Comparison of ENCODE assay signal across 11 mouse cellular contexts in the genomic region with DNA sequence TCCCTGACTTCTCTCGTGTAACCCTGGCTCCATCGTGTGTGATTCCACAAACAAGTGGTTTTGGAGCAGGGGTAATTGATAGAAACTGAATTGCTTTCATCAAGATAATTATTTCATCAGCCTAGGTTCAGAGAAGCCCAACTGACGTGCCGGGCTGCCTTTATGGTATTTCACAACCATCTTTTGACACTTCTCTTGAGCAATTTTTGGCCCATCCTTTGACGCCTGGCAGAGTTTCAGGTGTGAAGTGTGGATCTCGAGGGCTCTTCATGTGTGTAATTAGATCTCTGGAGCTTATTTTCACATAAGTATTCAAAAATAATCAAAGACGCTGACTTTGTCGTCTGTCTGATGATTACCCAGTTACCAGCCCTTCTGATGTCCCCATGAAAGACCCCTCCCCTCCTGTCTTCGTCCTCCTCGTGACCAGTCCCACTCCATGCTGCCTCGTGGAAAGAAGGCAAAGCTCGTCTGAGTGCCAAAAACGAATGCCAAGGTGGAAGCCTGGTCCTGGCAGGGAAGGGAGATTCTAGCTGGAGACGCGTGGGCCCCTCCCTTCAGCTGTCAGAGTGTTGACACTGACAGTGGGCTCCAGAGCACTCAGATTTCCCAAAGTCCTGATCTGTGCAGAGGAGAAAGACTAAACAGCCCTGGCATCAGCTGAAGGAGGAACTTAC. TPM values are rescaled to one million over a fixed set of nuclear protein-coding genes. Genes with fewer than 3 reads are reported as not detected.
DNase-seq lines count a peak whose midpoint lies in the region; ATAC-seq and TF ChIP-seq lines count a peak whose summit lies in the region.
"Had no signal": no experiment of that assay in that cellular context is flagged by ENCODE, and none has a peak within 500 bp of the region (broad histone marks: within the 10 kb centered on the region; RNA-seq: fewer than 3 reads in every experiment).

No protein-coding gene starts in this region.

- H3K4me3 ChIP-seq in heart, embryonic 11.5 days (ENCODE audit: low read depth, low read length): no peak overlapping the region
- H3K4me3 ChIP-seq in lung, embryonic 16.5 days (ENCODE audit: low read length): no peak overlapping the region
- H3K4me3 ChIP-seq: heart, embryonic 15.5 days had no signal

- H3K4me2 ChIP-seq in heart, embryonic 11.5 days: no peak overlapping the region
- no peak overlapping the region for H3K4me2 ChIP-seq in lung, embryonic 16.5 days (ENCODE audit: low read depth, low read length)
- H3K4me2 ChIP-seq: heart, embryonic 15.5 days; midbrain, embryonic 11.5 days had no signal

- TF ChIP-seq CTCF in brain, embryonic 14.5 days (IDR thresholded peaks at IDR 0.05; ENCODE audit: borderline replicate concordance, extremely low read depth, insufficient read depth, insufficient read length): no peak

- no peak for TF ChIP-seq POLR2A in brain, embryonic 14.5 days (IDR thresholded peaks at IDR 0.05; ENCODE audit: borderline replicate concordance, extremely low read depth, insufficient read depth, insufficient read length, poor library complexity, severe bottlenecking)

- no peak overlapping the region for H3K9ac ChIP-seq in heart, embryonic 11.5 days (ENCODE audit: low read depth, low read length)
- no peak overlapping the region for H3K9ac ChIP-seq in lung, embryonic 16.5 days (ENCODE audit: low read length)
- H3K9ac ChIP-seq: heart, embryonic 15.5 days had no signal

- ATAC-seq in heart, embryonic 11.5 days (replicated peaks; ENCODE audit: insufficient number of reproducible peaks, low FRiP score, low TSS enrichment): no peak
- ATAC-seq in lung, embryonic 16.5 days (ENCODE audit: low read depth): 0 out of 2 replicates have a peak, but pooled peaks have one; percentile 28

- peak; percentile 35 for DNase-seq in adrenal gland, postnatal 10 days
- no peak for DNase-seq in adrenal gland, postnatal 36 days
- DNase-seq in heart, adult 11 months: peak; percentile 93
- DNase-seq in brain, embryonic 14.5 days (ENCODE audit: low read depth): peak; percentile 80
- DNase-seq in spleen, postnatal 4 days (ENCODE audit: low spot score in 2 of 2): no peak
- DNase-seq in kidney, adult 11 months: no peak
- DNase-seq: kidney, postnatal 14 days had no signal

- 70% methylated on average over 15 of the region's 15 CpGs for WGBS in heart, embryonic 11.5 days (ENCODE audit: insufficient replicate concordance)
- 53% methylated on average over 15 of the region's 15 CpGs for WGBS in lung, embryonic 16.5 days

- no peak overlapping the region for H3K27ac ChIP-seq in heart, embryonic 11.5 days (ENCODE audit: low read depth, low read length)
- no peak overlapping the region for H3K27ac ChIP-seq in lung, embryonic 16.5 days (ENCODE audit: low read length)
- H3K27ac ChIP-seq: heart, embryonic 15.5 days had no signal

- no peaks in the 10 kb centered on the region for H3K36me3 ChIP-seq in heart, embryonic 11.5 days (ENCODE audit: control insufficient read depth, insufficient read depth, low read length)
- H3K36me3 ChIP-seq in lung, embryonic 16.5 days (ENCODE audit: control insufficient read depth, insufficient read depth, low read length): no peaks in the 10 kb centered on the region
- H3K36me3 ChIP-seq: heart, embryonic 15.5 days had no signal

- H3K27me3 ChIP-seq in heart, embryonic 11.5 days (ENCODE audit: control insufficient read depth, insufficient read depth, low read length): no peaks in the 10 kb centered on the region
- H3K27me3 ChIP-seq in lung, embryonic 16.5 days (ENCODE audit: control insufficient read depth, insufficient read depth, low read depth, low read length): no peaks in the 10 kb centered on the region
- H3K27me3 ChIP-seq: heart, embryonic 15.5 days had no signal

- H3K4me1 ChIP-seq in heart, embryonic 11.5 days (ENCODE audit: control insufficient read depth, insufficient read depth, low read length): no peaks in the 10 kb centered on the region
- no peaks in the 10 kb centered on the region; the same call in 1 of the 2 replicates for H3K4me1 ChIP-seq in lung, embryonic 16.5 days (replicated peaks; ENCODE audit: control insufficient read depth, insufficient read depth, low read length)

- H3K9me3 ChIP-seq in heart, embryonic 11.5 days (replicated peaks; ENCODE audit: control insufficient read depth, low read length): no peaks in the 10 kb centered on the region
- no peaks in the 10 kb centered on the region for H3K9me3 ChIP-seq in lung, embryonic 16.5 days (ENCODE audit: control insufficient read depth, low read length)
- H3K9me3 ChIP-seq: heart, embryonic 15.5 days had no signal

RNA-seq across cellular contexts. Expression of gene Oscp1, which starts 9.2 kb away (rescaled TPM):
- total RNA-seq in adrenal gland, postnatal 10 days (2021): 10 to 100 TPM in 1 of 2 experiments, 1 to 10 TPM in 1; 8.2 to 11.2 TPM
- 10 to 100 TPM in 1 of 2 experiments, 1 to 10 TPM in 1; 9.7 to 15.2 TPM for total RNA-seq in adrenal gland, postnatal 36 days (2021)
- 5.3 TPM in 2 replicates for polyA plus RNA-seq in heart, embryonic 11.5 days (2014; fragmentation: Nextera tagmentation; extraction: Ambion mirVana)
- 6.4 and 14.7 TPM in 2 replicates for polyA plus RNA-seq in brain, embryonic 14.5 days (2012; rRNA removed)
- 21.8 and 23.7 TPM in 2 replicates for polyA plus RNA-seq in lung, embryonic 16.5 days (2015; fragmentation: Nextera tagmentation; extraction: Ambion mirVana)

RNA-seq across cellular contexts. Expression of gene Mrps15, which starts 20.8 kb away (rescaled TPM):
- total RNA-seq in adrenal gland, postnatal 10 days (2021): 10 to 100 TPM; 72.3 to 78.8 TPM
- total RNA-seq in adrenal gland, postnatal 36 days (2021): 10 to 100 TPM; 76.6 to 90.3 TPM
- polyA plus RNA-seq in heart, embryonic 11.5 days (2014; fragmentation: Nextera tagmentation; extraction: Ambion mirVana): 136 and 155 TPM in 2 replicates
- polyA plus RNA-seq in brain, embryonic 14.5 days (2012; rRNA removed): 66.2 and 70.9 TPM in 2 replicates
- polyA plus RNA-seq in lung, embryonic 16.5 days (2015; fragmentation: Nextera tagmentation; extraction: Ambion mirVana): 116 and 135 TPM in 2 replicates

RNA-seq across cellular contexts. Expression of gene Lsm10, which starts 28.9 kb away (rescaled TPM):
- 10 to 100 TPM; 18.2 to 23.2 TPM for total RNA-seq in adrenal gland, postnatal 10 days (2021)
- 10 to 100 TPM; 21.8 to 40.1 TPM for total RNA-seq in adrenal gland, postnatal 36 days (2021)
- 42.8 and 44.5 TPM in 2 replicates for polyA plus RNA-seq in heart, embryonic 11.5 days (2014; fragmentation: Nextera tagmentation; extraction: Ambion mirVana)
- 53.6 and 72.8 TPM in 2 replicates for polyA plus RNA-seq in brain, embryonic 14.5 days (2012; rRNA removed)
- polyA plus RNA-seq in lung, embryonic 16.5 days (2015; fragmentation: Nextera tagmentation; extraction: Ambion mirVana): 57.2 and 57.7 TPM in 2 replicates

RNA-seq across cellular contexts. Expression of gene Stk40, which starts 36.2 kb away (rescaled TPM):
- total RNA-seq in adrenal gland, postnatal 10 days (2021): 10 to 100 TPM; 48.4 to 53.0 TPM
- 10 to 100 TPM; 52.4 to 63.1 TPM for total RNA-seq in adrenal gland, postnatal 36 days (2021)
- 18.5 and 23.2 TPM in 2 replicates for polyA plus RNA-seq in heart, embryonic 11.5 days (2014; fragmentation: Nextera tagmentation; extraction: Ambion mirVana)
- polyA plus RNA-seq in brain, embryonic 14.5 days (2012; rRNA removed): 19.6 and 28.1 TPM in 2 replicates
- 37.7 and 40.3 TPM in 2 replicates for polyA plus RNA-seq in lung, embryonic 16.5 days (2015; fragmentation: Nextera tagmentation; extraction: Ambion mirVana)

RNA-seq across cellular contexts. Expression of gene Csf3r, which starts 43.2 kb away (rescaled TPM):
- total RNA-seq in adrenal gland, postnatal 10 days (2021): 1 to 10 TPM; 1.4 to 1.9 TPM
- 1 to 10 TPM; 1.1 to 2.2 TPM for total RNA-seq in adrenal gland, postnatal 36 days (2021)
- 0.33 and 0.70 TPM in 2 replicates for polyA plus RNA-seq in heart, embryonic 11.5 days (2014; fragmentation: Nextera tagmentation; extraction: Ambion mirVana)
- 1.1 and 1.3 TPM in 2 replicates for polyA plus RNA-seq in brain, embryonic 14.5 days (2012; rRNA removed)
- 1.4 TPM in 2 replicates for polyA plus RNA-seq in lung, embryonic 16.5 days (2015; fragmentation: Nextera tagmentation; extraction: Ambion mirVana)

Comparison
In these comparisons a context has a peak if more than half of its experiments do, and no peak if none do; other contexts are left out.
1. DNase-seq: peak in adrenal gland, postnatal 10 days (single experiment), heart, adult 11 months (single experiment) and brain, embryonic 14.5 days (single experiment); none in adrenal gland, postnatal 36 days (0 of 2), spleen, postnatal 4 days (0 of 2) and kidney, adult 11 months (single experiment).